Mouse (Mus musculus): Measurements from ENCODE around the gene Steap2.

The Steap2 gene

GRCm38 (mm10) chr5:5664371-5664926, 29.9 kb downstream of the Steap2 start:
- DNase-seq (ENCODE audit: low spot score in 2 of 2) = no peak

- DNase-seq (ENCODE audit: low spot score in 2 of 2) = peak in 1 of 2 experiments; percentile 8
These were observed 30.6 kb downstream of the Steap2 start, which contains the start of gene Cfap69 for GRCm38 (mm10) chr5:5663655-5664370. Cfap69 (minus strand) TSS chr5:5664239.

GRCm38 (mm10) chr5:5663057-5663456, 31.3 kb downstream of the Steap2 start:
- DNase-seq (ENCODE audit: low spot score in 2 of 2) = no peak

GRCm38 (mm10) chr5:5658680-5659079, 35.7 kb downstream of the Steap2 start:
- DNase-seq (ENCODE audit: low spot score in 2 of 2) = no peak

GRCm38 (mm10) chr5:5657932-5658331, 36.4 kb downstream of the Steap2 start:
- no peak for DNase-seq (ENCODE audit: low spot score in 2 of 2)

GRCm38 (mm10) chr5:5648817-5649569, 45.4 kb downstream of the Steap2 start:
- DNase-seq (ENCODE audit: low spot score in 2 of 2) = no peak

- DNase-seq (ENCODE audit: low spot score in 2 of 2) = no peak
These were observed 48.2 kb downstream of the Steap2 start for GRCm38 (mm10) chr5:5646173-5646572.

GRCm38 (mm10) chr5:5638496-5638895, 55.9 kb downstream of the Steap2 start:
- DNase-seq (ENCODE audit: low spot score in 2 of 2) = no peak

GRCm38 (mm10) chr5:5625491-5625890, 68.9 kb downstream of the Steap2 start:
- no peak for DNase-seq (ENCODE audit: low spot score in 2 of 2)

GRCm38 (mm10) chr5:5618329-5618728, 76.0 kb downstream of the Steap2 start:
- no peak for DNase-seq (ENCODE audit: low spot score in 2 of 2)

All from spleen, postnatal 14 days (tissue).